9 mouse cellular contexts compared by ENCODE assay signal in the genomic region with DNA sequence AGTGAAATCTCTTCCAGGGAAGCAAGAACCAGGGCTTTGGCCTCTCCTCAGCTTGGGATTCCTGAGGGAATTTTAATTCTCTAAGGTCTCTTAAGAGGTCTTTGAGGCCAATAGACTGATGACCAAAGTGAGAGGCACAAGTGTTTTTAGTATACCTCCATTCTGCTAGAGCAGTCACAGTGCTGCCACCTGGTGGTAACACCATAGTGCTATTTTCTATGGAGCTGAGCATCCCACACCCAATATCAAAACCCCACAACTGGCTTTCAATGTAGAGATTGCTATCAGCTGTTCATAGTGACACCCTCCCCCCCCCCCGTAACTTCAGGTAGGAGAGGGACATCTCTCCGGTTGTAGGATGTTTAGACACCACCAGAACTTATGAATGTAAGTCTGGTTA. TPM values are rescaled to one million over a fixed set of nuclear protein-coding genes. Genes with fewer than 3 reads are reported as not detected.
DNase-seq lines count a peak whose midpoint lies in the region; ATAC-seq and TF ChIP-seq lines count a peak whose summit lies in the region.
"Had no signal": no experiment of that assay in that cellular context is flagged by ENCODE, and none has a peak within 500 bp of the region (broad histone marks: within the 10 kb centered on the region; RNA-seq: fewer than 3 reads in every experiment).

No protein-coding gene starts in this region.

- no peak for TF ChIP-seq POLR2A in lung, adult 2 months (IDR thresholded peaks at IDR 0.05; ENCODE audit: borderline replicate concordance, extremely low read depth, low read depth, low read length)

- peaks cover 0 to 6% of the 10 kb centered on the region in 2 experiments; a peak in 2 of 4 replicates for H3K4me1 ChIP-seq in ES-E14 (ENCODE audit: control insufficient read depth in 2 of 2, insufficient read depth in 2 of 2, low read length in 2 of 2, poor library complexity in 1 of 2)
- no peaks in the 10 kb centered on the region for H3K4me1 ChIP-seq in lung, adult 2 months (ENCODE audit: control insufficient read depth, insufficient read depth, low read length)
- H3K4me1 ChIP-seq: limb, embryonic 12.5 days had no signal

- H3K27ac ChIP-seq in ES-E14 (ENCODE audit: insufficient read depth, low read depth, low read length, poor library complexity, severe bottlenecking), result no peak overlapping the region
- H3K27ac ChIP-seq: limb, embryonic 12.5 days had no signal

- no peaks in the 10 kb centered on the region for H3K36me3 ChIP-seq in C2C12 (ENCODE audit: control insufficient read depth, insufficient read depth)
- no peaks in the 10 kb centered on the region for H3K36me3 ChIP-seq in ES-E14 (ENCODE audit: control insufficient read depth, insufficient read depth, low read length, poor library complexity, severe bottlenecking)
- H3K36me3 ChIP-seq: limb, embryonic 12.5 days had no signal

- peak; percentile 81 for ATAC-seq in frontal cortex, adult (ENCODE audit: low TSS enrichment)

- WGBS in lung, adult 2 months, result 6% methylated on average over 2 of the region's 2 CpGs

- in situ Hi-C loops in ES-E14 (cut with MboI; ENCODE audit: low sequenced_read_pairs in 2 of 2, unreplicated experiment in 2 of 2), result no loop called here

- peaks cover 6% of the 10 kb centered on the region for H3K27me3 ChIP-seq in C2C12 (ENCODE audit: control insufficient read depth, insufficient read depth, insufficient read length)

- H3K79me3 ChIP-seq in C2C12 (ENCODE audit: low read depth), result no peaks in the 10 kb centered on the region

- H3ac ChIP-seq in C2C12 (ENCODE audit: control insufficient read depth, insufficient read length, low read depth), result no peak overlapping the region

- H3K9me3 ChIP-seq in ES-E14 (ENCODE audit: control insufficient read depth, insufficient read depth, low read depth, low read length), result no peaks in the 10 kb centered on the region
- H3K9me3 ChIP-seq: limb, embryonic 12.5 days had no signal

- peak; percentile 27 for TF ChIP-seq CTCF in C2C12 (IDR thresholded peaks at IDR 0.05; ENCODE audit: control insufficient read depth, insufficient read depth, insufficient read length)
- TF ChIP-seq CTCF in lung, adult 2 months (IDR thresholded peaks at IDR 0.05; ENCODE audit: insufficient read depth, low read length), result peak; percentile 49; the same call in 1 of the 2 replicates

- peak; percentile 74 for DNase-seq in ES-E14 (ENCODE audit: low read depth, low spot score)
- DNase-seq in cerebellum, adult 11-12 months, result peak; percentile 49
- DNase-seq in kidney, postnatal 25 days, result peak; percentile 83 to 93
- peak; percentile 74 for DNase-seq in lung, adult 2 months
- DNase-seq in right cerebral cortex, adult 2 months (ENCODE audit: low spot score in 2 of 2), result peak; percentile 80 to 83
- DNase-seq in urinary bladder, postnatal 25 days (ENCODE audit: low spot score), result peak; percentile 82

- H3K4me3 ChIP-seq in C2C12 (ENCODE audit: insufficient read depth, poor library complexity, severe bottlenecking), result no peak overlapping the region
- no peak overlapping the region for H3K4me3 ChIP-seq in ES-E14 (ENCODE audit: insufficient read depth in 1 of 2, low read depth in 1 of 2, low read length in 2 of 2, poor library complexity in 1 of 2, severe bottlenecking in 1 of 2)
- H3K4me3 ChIP-seq in lung, adult 2 months (replicated peaks; ENCODE audit: extremely low read depth, low read depth, low read length), result no peak overlapping the region
- H3K4me3 ChIP-seq: limb, embryonic 12.5 days had no signal

- H3K79me2 ChIP-seq in C2C12 (ENCODE audit: control insufficient read depth, insufficient read depth), result no peaks in the 10 kb centered on the region

- H3K9ac ChIP-seq in ES-E14 (ENCODE audit: insufficient read depth, low read depth, low read length, poor library complexity, severe bottlenecking), result no peak overlapping the region
- H3K9ac ChIP-seq: limb, embryonic 12.5 days had no signal

TF ChIP-seq in C2C12, 6 proteins besides CTCF, POLR2A, EP300 and RAD21:
- TF ChIP-seq CEBPB (IDR thresholded peaks at IDR 0.05; ENCODE audit: low read depth) (no peak), MYOD1 (IDR thresholded peaks at IDR 0.05; ENCODE audit: control insufficient read depth, insufficient read length, low read depth) (no peak), USF1 (IDR thresholded peaks at IDR 0.05; ENCODE audit: low read depth) (no peak), MAX (IDR thresholded peaks at IDR 0.05) (no peak), MYOG (IDR thresholded peaks at IDR 0.05; ENCODE audit: control insufficient read depth, extremely low read depth, insufficient read length) (no peak), FOSL1 (IDR thresholded peaks at IDR 0.05; ENCODE audit: insufficient read depth, low read length, poor library complexity, severe bottlenecking) (no peak)

TF ChIP-seq in ES-E14, 5 proteins besides CTCF, POLR2A, EP300 and RAD21:
- TF ChIP-seq MAFK (IDR thresholded peaks at IDR 0.05; ENCODE audit: insufficient read depth, low read depth, low read length), result no peak
- no peak for TF ChIP-seq ZC3H11A (IDR thresholded peaks at IDR 0.05; ENCODE audit: borderline replicate concordance, low read depth, low read length)
- TF ChIP-seq ZNF384 (IDR thresholded peaks at IDR 0.05; ENCODE audit: low read depth, low read length), result no peak
- TF ChIP-seq CHD2 (IDR thresholded peaks at IDR 0.05; ENCODE audit: low read depth, low read length), result no peak
- no peak for TF ChIP-seq HCFC1 (IDR thresholded peaks at IDR 0.05; ENCODE audit: borderline replicate concordance, insufficient read depth, low read length)

RNA-seq across cellular contexts. Expression of a gene that starts 16.2 kb away (rescaled TPM):
- polyA plus RNA-seq in C2C12 (2012; fragmentation: generic; extraction: Trizol), result not detected
- total RNA-seq in ES-E14 (2012; rRNA removed), result not detected in 2 replicates
- polyA plus RNA-seq in lung, adult 2 months (2012; rRNA removed), result 0.10 TPM in 1 of 2 replicates, not detected in the other
- polyA plus RNA-seq: limb, embryonic 12.5 days had no signal

RNA-seq across cellular contexts. Expression of a gene that starts 24.2 kb away (rescaled TPM):
- not detected for polyA plus RNA-seq in C2C12 (2012; fragmentation: generic; extraction: Trizol)
- total RNA-seq in ES-E14 (2012; rRNA removed), result 0.18 and 0.26 TPM in 2 replicates
- polyA plus RNA-seq in lung, adult 2 months (2012; rRNA removed), result 0.17 TPM in 2 replicates
- polyA plus RNA-seq: limb, embryonic 12.5 days had no signal

RNA-seq across cellular contexts. Expression of a gene that starts 28.6 kb away (rescaled TPM):
- 0.02 TPM for polyA plus RNA-seq in C2C12 (2012; fragmentation: generic; extraction: Trizol)
- total RNA-seq in ES-E14 (2012; rRNA removed), result 1.9 and 2.4 TPM in 2 replicates
- polyA plus RNA-seq in lung, adult 2 months (2012; rRNA removed), result 34.4 and 42.1 TPM in 2 replicates

RNA-seq across cellular contexts. Expression of a gene that starts 37.4 kb away (rescaled TPM):
- polyA plus RNA-seq in C2C12 (2012; fragmentation: generic; extraction: Trizol), result 181 TPM
- total RNA-seq in ES-E14 (2012; rRNA removed), result 76.4 and 108 TPM in 2 replicates
- polyA plus RNA-seq in lung, adult 2 months (2012; rRNA removed), result 42.8 and 58.3 TPM in 2 replicates

RNA-seq across cellular contexts. Expression of a gene that starts 44.3 kb away (rescaled TPM):
- 93.2 TPM for polyA plus RNA-seq in C2C12 (2012; fragmentation: generic; extraction: Trizol)
- 74.5 and 81.0 TPM in 2 replicates for total RNA-seq in ES-E14 (2012; rRNA removed)
- polyA plus RNA-seq in lung, adult 2 months (2012; rRNA removed), result 23.8 and 30.3 TPM in 2 replicates

Comparison
In these comparisons a context has a peak if more than half of its experiments do, and no peak if none do; other contexts are left out.
1. RNA of a gene that starts 28.6 kb away (polyA plus RNA-seq): 34.4 to 42.1 TPM in lung, adult 2 months; 0.02 TPM in C2C12 (single experiment); every median in the first group is over 10 times any median in the second.
2. Peak in every context shown above with its lines, with median percentiles within 50 percentile points of each other: DNase-seq.